Mouse (Mus musculus) midbrain, embryonic 11.5 days (tissue): Measurements from ENCODE around the gene Dgkg. TPM values are rescaled to one million over a fixed set of nuclear protein-coding genes. Genes with fewer than 3 reads are reported as not detected.

Source experiments
- ATAC-seq: fragments of 200-750 bp; cut with Nextera tagmentation; 2 replicates; pipeline ENCODE4 v1.8.0; 2017; ENCODE audit warnings: moderate TSS enrichment, moderate library complexity; ENCODE audit not compliant: low FRiP score
- DNase-seq: peaks from one replicate; pipeline ENCODE4 v3.0.0; 2015; ENCODE audit warnings: low spot score; ENCODE audit errors: missing footprints
- H3K27ac ChIP-seq: fragments of 300-500 bp; sonication (generic); 2 replicates; pipeline ENCODE4 v1.5.1; 2014; ENCODE audit warnings: low read depth, low read length
- H3K27me3 ChIP-seq: fragments of 300-500 bp; sonication (generic); 2 replicates; pipeline ENCODE4 v1.6.1; 2014; ENCODE audit warnings: mild to moderate bottlenecking, low read length, moderate library complexity, mixed read lengths; ENCODE audit not compliant: control insufficient read depth, insufficient read depth
- H3K36me3 ChIP-seq: fragments of 300-500 bp; sonication (generic); 2 replicates; pipeline ENCODE4 v1.6.1; 2014; ENCODE audit warnings: mild to moderate bottlenecking, low read length, moderate library complexity, mixed read lengths; ENCODE audit not compliant: control insufficient read depth, insufficient read depth
- H3K4me1 ChIP-seq: fragments of 300-500 bp; sonication (generic); 2 replicates; pipeline ENCODE4 v1.6.1; 2014; ENCODE audit warnings: low read length; ENCODE audit not compliant: control insufficient read depth, insufficient read depth
- H3K4me2 ChIP-seq: fragments of 300-500 bp; sonication (generic); 2 replicates; pipeline ENCODE4 v1.6.1; 2014; ENCODE audit warnings: mild to moderate bottlenecking, moderate library complexity
- H3K4me3 ChIP-seq: fragments of 300-500 bp; sonication (generic); 2 replicates; pipeline ENCODE4 v1.5.1; 2014; ENCODE audit warnings: low read depth, low read length
- H3K9ac ChIP-seq: fragments of 300-500 bp; sonication (generic); 2 replicates; pipeline ENCODE4 v1.6.1; 2014; ENCODE audit warnings: low read length
- H3K9me3 ChIP-seq: fragments of 300-500 bp; sonication (generic); 2 replicates; pipeline ENCODE4 v1.6.1; 2016; ENCODE audit warnings: low read length; ENCODE audit not compliant: control insufficient read depth
- WGBS: fragments of 180-500 bp; shearing (Covaris S2); extraction: QIAGEN DNeasy Blood & Tissue Kit; methylation state at CpG from one replicate; pipeline ENCODE4 v1.1.7; 2014; 5-methylcytosine and 5-hydroxymethylcytosine counted together
- polyA plus RNA-seq: library from polyadenylated mRNA; unstranded; fragments of >200 nt; fragmentation: Nextera tagmentation; extraction: Ambion mirVana; gene quantifications from 2 replicates; pipeline ENCODE4 v1.2.1, GENCODE M21; 2014

Dgkg gene
- polyA plus RNA-seq, 1 experiment from 2014 or later, result 0.15 TPM

DNA sequence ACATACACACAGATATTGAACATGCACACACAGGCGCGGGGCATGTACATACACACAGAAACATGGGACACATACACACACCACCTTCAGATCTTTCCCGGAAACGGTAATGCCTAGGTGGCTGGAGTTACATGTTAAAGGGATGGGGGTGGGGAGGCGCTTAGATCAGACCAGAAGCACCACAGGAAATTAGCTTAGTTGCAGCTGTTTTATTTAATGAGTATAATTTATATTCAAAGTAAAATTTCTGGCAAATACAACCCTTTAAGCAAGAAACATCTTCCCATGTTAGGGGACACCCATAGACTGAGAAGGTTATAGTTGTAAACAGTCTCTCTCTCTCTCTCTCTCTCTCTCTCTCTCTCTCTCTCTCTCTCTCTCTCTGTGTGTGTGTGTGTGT, 1.8 kb downstream of the Dgkg start:
- DNase-seq, result no peak

DNA sequence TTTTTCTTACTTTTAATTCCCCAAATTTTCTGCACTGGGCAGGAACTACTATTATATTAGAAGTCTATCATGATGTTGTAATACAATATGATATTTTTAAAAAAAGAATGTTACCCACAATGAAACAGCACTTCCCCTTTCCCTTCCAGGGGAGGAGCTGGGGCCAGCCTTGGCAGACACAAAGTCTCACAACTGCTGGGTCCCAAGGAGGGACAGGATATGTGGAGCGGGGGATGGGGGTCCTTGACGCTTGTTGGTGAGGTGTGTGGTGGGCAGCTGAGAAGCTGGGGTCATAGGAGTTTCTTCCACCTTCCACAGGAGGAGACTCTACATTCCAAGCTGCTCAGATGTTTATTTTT, 2.6 kb downstream of the Dgkg start:
- H3K27me3 ChIP-seq, result peaks cover 29% of the 10 kb centered on the region
- 68% methylated on average over 2 of the region's 2 CpGs for WGBS

More for the DNA sequence above, 1.8 kb downstream of the Dgkg start:
- no peak for ATAC-seq
- no peaks in the 10 kb centered on the region for H3K36me3 ChIP-seq
- WGBS, result 69% methylated on average over 5 of the region's 5 CpGs
- peaks cover 11% of the 10 kb centered on the region for H3K4me1 ChIP-seq
- H3K4me2 ChIP-seq, result no peak overlapping the region
- H3K9me3 ChIP-seq, result no peaks in the 10 kb centered on the region
- no peak overlapping the region for H3K9ac ChIP-seq
- H3K27me3 ChIP-seq, result peaks cover 29% of the 10 kb centered on the region
- H3K27ac ChIP-seq, result no peak overlapping the region
- no peak overlapping the region for H3K4me3 ChIP-seq

DNA sequence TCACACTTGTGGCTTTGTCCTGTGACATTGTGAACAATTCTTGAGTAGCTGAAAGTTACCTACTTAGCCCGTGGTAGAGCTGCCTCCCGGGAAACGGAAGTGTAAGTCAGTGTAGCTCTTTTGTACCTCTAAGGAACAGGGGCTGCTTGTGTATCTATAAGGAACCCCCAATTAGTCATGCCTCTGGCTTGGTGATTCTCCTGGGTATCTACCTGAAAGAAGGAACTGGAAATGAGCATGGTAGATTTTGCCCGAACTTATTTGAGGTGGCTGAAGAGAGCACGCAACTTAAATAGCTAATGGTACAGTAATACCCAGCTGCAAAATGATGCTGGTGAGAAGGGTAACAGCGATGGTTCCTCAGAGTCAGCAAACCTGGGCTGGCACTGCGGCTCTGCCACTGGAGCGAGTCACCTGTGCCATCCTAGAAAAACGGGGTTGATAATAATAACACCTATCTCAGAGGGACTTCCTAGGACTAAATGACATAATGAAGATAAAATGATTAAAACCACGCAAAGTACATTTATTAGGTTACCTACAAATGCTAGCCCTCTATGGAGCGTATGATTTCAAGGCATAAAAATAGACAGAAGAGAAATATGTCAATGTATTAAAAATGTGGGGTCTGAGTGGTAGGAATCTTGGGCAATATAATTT, 3.1 kb downstream of the Dgkg start:
- Histone ChIP-seq H3K36me3 (no peaks in the 10 kb centered on the region), H3K4me2 (no peak overlapping the region), H3K9ac (no peak overlapping the region), H3K27ac (no peak overlapping the region), H3K4me3 (no peak overlapping the region), H3K27me3 (peaks cover 29% of the 10 kb centered on the region), H3K9me3 (no peaks in the 10 kb centered on the region), H3K4me1 (peaks cover 11% of the 10 kb centered on the region)
- 90% methylated on average over 11 of the region's 11 CpGs for WGBS
- ATAC-seq (no peak), DNase-seq (no peak)

More for the DNA sequence above, 2.6 kb downstream of the Dgkg start:
- Histone ChIP-seq H3K9ac (no peak overlapping the region), H3K36me3 (no peaks in the 10 kb centered on the region), H3K4me3 (no peak overlapping the region), H3K9me3 (no peaks in the 10 kb centered on the region), H3K4me1 (peaks cover 11% of the 10 kb centered on the region), H3K27ac (no peak overlapping the region), H3K4me2 (no peak overlapping the region)
- DNase-seq, result no peak
- no peak for ATAC-seq

DNA sequence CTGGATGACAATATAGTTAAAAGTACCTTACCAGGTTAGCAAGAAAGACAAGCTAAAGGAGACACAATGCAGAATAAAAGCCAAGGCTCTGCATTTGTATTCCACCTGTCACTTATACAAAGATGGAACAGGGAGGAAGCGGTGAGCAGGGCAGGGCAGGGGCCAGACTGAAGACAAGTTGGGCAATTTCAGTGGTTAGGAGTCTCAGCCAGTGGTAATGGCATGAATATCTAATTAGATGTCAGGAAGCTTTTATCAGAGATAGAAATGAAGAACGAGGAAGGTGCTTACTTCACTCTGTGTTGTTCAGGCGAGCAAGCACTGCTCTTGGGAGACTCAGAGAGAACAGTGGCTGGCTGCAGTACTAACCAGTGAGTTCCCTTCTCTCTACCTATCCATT, 5.8 kb downstream of the Dgkg start:
- WGBS, result 80% methylated on average over 3 of the region's 3 CpGs
- ATAC-seq, result no peak
- Histone ChIP-seq H3K27me3 (peaks cover 7% of the 10 kb centered on the region), H3K36me3 (no peaks in the 10 kb centered on the region), H3K4me1 (peaks cover 2% of the 10 kb centered on the region; the same call in 1 of the 2 replicates), H3K4me2 (no peak overlapping the region), H3K9ac (no peak overlapping the region), H3K4me3 (no peak overlapping the region), H3K27ac (no peak overlapping the region), H3K9me3 (no peaks in the 10 kb centered on the region)
- DNase-seq, result no peak

DNA sequence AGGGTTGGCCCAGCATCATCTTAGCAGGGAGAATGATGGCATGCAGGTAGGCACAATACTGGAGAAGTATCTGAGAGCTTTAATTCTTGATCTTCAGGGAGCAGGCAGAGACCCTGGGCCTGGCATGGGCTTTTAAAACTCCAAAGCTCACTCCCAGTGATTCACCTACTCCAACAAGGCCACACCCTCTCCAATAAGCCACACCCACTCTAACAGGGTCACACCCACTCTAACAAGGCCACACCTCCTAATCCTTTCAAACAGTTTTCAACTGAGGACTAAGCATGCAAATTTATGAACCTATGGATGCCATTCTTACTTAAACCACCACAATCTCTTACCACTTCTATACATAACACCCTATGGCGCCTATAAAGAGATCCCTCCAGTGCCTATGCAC, 11.8 kb downstream of the Dgkg start:
- Histone ChIP-seq H3K9me3 (no peaks in the 10 kb centered on the region), H3K27ac (no peak overlapping the region), H3K4me2 (no peak overlapping the region), H3K9ac (no peak overlapping the region), H3K27me3 (no peaks in the 10 kb centered on the region), H3K4me3 (no peak overlapping the region), H3K36me3 (no peaks in the 10 kb centered on the region), H3K4me1 (no peaks in the 10 kb centered on the region)
- DNase-seq (no peak), ATAC-seq (no peak)
- WGBS, result 95% methylated on average over 1 of the region's 1 CpGs

DNA sequence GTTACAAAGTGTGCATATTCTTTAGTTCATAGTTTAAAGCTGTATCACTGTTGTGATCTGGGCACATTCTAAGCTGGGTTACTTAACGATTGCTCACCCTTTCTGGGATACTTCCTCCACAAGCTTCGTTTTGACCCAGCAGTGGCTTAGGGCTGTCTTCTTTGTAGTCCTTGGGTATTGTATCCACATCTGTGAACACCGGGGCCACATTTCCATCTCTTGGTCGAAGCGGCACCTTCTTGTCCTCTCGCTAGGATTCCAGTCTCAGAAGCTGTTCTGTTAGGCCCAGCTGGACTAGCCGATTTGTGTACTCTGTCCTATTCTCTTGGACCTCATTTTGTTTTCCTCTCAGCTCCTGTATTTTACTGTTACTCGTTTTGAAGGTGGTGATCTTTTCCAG, 13.6 kb downstream of the Dgkg start:
- DNase-seq, result no peak
- no peak overlapping the region for H3K4me2 ChIP-seq
- no peaks in the 10 kb centered on the region for H3K27me3 ChIP-seq
- 67% methylated on average over 8 of the region's 8 CpGs for WGBS
- H3K4me1 ChIP-seq, result 0 out of 2 replicates have a peak, but pooled peaks cover 4% of the 10 kb centered on the region
- no peak for ATAC-seq
- H3K36me3 ChIP-seq, result no peaks in the 10 kb centered on the region
- H3K9ac ChIP-seq, result no peak overlapping the region
- no peaks in the 10 kb centered on the region for H3K9me3 ChIP-seq
- no peak overlapping the region for H3K4me3 ChIP-seq
- no peak overlapping the region for H3K27ac ChIP-seq

DNA sequence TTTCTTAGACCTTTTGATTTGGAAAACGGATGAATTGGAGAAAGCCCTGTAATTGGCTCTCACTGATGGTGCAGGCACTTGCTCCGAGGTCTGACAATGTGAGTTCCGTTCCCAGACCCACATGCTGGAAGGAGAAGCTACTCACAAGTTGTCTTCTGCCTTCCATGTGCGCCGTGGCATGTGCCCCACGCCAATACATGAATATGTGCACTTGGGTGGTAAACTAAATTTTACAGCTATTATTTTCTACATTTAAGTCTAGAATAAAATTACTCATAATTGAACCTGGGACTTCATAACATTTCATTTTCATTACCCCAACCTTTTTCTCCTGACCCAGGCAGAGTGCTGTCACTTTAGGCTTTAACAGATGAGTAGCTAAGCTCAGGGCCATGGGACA, 14.1 kb downstream of the Dgkg start:
- Histone ChIP-seq H3K4me3 (no peak overlapping the region), H3K4me2 (no peak overlapping the region), H3K4me1 (0 out of 2 replicates have a peak, but pooled peaks cover 4% of the 10 kb centered on the region), H3K9me3 (no peaks in the 10 kb centered on the region), H3K9ac (no peak overlapping the region), H3K27me3 (no peaks in the 10 kb centered on the region), H3K36me3 (no peaks in the 10 kb centered on the region), H3K27ac (no peak overlapping the region)
- DNase-seq (no peak), ATAC-seq (no peak)
- WGBS, result 90% methylated on average over 6 of the region's 6 CpGs

DNA sequence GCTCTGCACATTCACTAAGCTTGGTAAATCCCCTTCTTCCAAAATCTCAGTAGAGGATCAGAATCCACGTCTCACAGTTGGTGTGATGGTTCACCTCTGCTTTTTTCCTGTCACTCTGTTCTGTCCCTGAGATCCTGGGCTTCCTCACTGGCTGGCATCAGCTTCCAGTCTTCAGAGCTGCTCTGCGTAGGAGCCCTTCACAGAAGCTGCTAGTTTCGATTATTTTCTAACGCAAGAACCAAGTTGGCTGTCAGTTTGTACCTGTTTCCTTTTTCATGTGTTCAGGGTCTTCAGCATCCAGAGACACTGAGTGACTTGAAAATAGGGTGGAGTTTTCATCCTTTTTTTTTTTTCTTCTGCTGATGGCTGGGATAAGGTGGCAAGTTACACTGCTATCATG, 15.0 kb downstream of the Dgkg start:
- H3K9ac ChIP-seq, result no peak overlapping the region
- DNase-seq, result no peak
- H3K4me1 ChIP-seq, result 0 out of 2 replicates have a peak, but pooled peaks cover 4% of the 10 kb centered on the region
- no peaks in the 10 kb centered on the region for H3K27me3 ChIP-seq
- H3K9me3 ChIP-seq, result no peaks in the 10 kb centered on the region
- H3K27ac ChIP-seq, result no peak overlapping the region
- no peak for ATAC-seq
- H3K4me2 ChIP-seq, result no peak overlapping the region
- WGBS, result 74% methylated on average over 4 of the region's 4 CpGs
- H3K4me3 ChIP-seq, result no peak overlapping the region
- no peaks in the 10 kb centered on the region for H3K36me3 ChIP-seq

DNA sequence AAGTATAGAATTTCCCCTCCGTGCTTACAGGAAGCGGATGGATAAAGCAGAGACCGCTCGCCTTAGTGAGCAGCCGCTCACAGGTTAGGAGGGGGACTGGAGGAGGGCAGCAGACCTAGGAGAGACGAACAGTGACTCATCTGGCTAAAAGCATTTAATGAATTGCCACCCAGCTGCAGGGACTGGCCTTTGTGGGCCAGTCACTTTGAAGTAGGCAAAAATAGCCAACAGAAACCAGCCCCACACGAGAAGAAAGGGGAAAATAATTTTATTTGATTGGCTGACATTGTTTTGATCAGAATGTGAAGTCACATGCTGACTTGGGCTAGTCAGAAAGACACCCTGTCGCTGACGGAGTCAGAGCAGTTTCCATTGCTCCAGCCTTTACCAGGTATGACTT, 15.4 kb downstream of the Dgkg start:
- WGBS, result 40% methylated on average over 9 of the region's 9 CpGs
- no peak overlapping the region for H3K4me2 ChIP-seq
- ATAC-seq, result no peak

More for the DNA sequence above, 15.4 kb downstream of the Dgkg start:
- Histone ChIP-seq H3K27me3 (no peaks in the 10 kb centered on the region), H3K9ac (no peak overlapping the region), H3K9me3 (no peaks in the 10 kb centered on the region), H3K36me3 (no peaks in the 10 kb centered on the region), H3K4me3 (no peak overlapping the region), H3K4me1 (0 out of 2 replicates have a peak, but pooled peaks cover 4% of the 10 kb centered on the region), H3K27ac (no peak overlapping the region)
- no peak for DNase-seq
